Mouse (Mus musculus): ENCODE measurements around the gene Psg16. TPM values are rescaled to one million over a fixed set of nuclear protein-coding genes. Genes with fewer than 3 reads are reported as not detected.
A peak's percentile ranks its signal among the peaks of the same experiment; 100 is the strongest.
"Not testable (repeated sequence)": the region's sequence is repeated elsewhere in the genome, so short reads cannot be mapped to it uniquely, and the experiment has no call there.

Gene Psg16
- total RNA-seq, 2 experiments from 2014 or later = 0.02 to 0.25 TPM

- no peak for ATAC-seq (replicated peaks; ENCODE audit: poor library complexity)
These were observed 18.4 kb upstream of the Psg16 start for GRCm38 (mm10) chr7:17055287-17055946.

- peak; percentile 65 for ATAC-seq (replicated peaks; ENCODE audit: poor library complexity)
These were observed 17.7 kb upstream of the Psg16 start for GRCm38 (mm10) chr7:17056081-17056581.

GRCm38 (mm10) chr7:17056601-17057523 lies 17.0 kb upstream of the Psg16 start:
- ATAC-seq (replicated peaks; ENCODE audit: poor library complexity) = peak; percentile 35

- ATAC-seq (replicated peaks; ENCODE audit: poor library complexity) = peak; percentile 30
These were observed 15.7 kb upstream of the Psg16 start for GRCm38 (mm10) chr7:17058071-17058689.

- ATAC-seq (replicated peaks; ENCODE audit: poor library complexity) = no peak
These were observed 14.9 kb upstream of the Psg16 start for GRCm38 (mm10) chr7:17058816-17059462.

- no peak for ATAC-seq (replicated peaks; ENCODE audit: poor library complexity)
These were observed 14.4 kb upstream of the Psg16 start for GRCm38 (mm10) chr7:17059463-17059844.

- peak; percentile 24; the same call in 1 of the 2 replicates for ATAC-seq (replicated peaks; ENCODE audit: poor library complexity)
These were observed 13.6 kb upstream of the Psg16 start for GRCm38 (mm10) chr7:17060031-17060781.

GRCm38 (mm10) chr7:17060782-17061605 lies 12.8 kb upstream of the Psg16 start:
- ATAC-seq (replicated peaks; ENCODE audit: poor library complexity) = 0 out of 2 replicates have a peak, but pooled peaks have one; percentile 3

- ATAC-seq (replicated peaks; ENCODE audit: poor library complexity) = no peak
These were observed 11.5 kb upstream of the Psg16 start, which contains the start of gene Hif3a for GRCm38 (mm10) chr7:17062389-17062788. Gene Hif3a, minus strand, starts transcription at chr7:17062427.

GRCm38 (mm10) chr7:17062845-17063244 lies 11.0 kb upstream of the Psg16 start:
- peak; percentile 20; the same call in 1 of the 2 replicates for ATAC-seq (replicated peaks; ENCODE audit: poor library complexity)

- peak; percentile 24; the same call in 1 of the 2 replicates for ATAC-seq (replicated peaks; ENCODE audit: poor library complexity)
These were observed 8.2 kb upstream of the Psg16 start for GRCm38 (mm10) chr7:17065620-17066019.

GRCm38 (mm10) chr7:17066412-17066811 lies 7.4 kb upstream of the Psg16 start:
- peak; percentile 91 for ATAC-seq (replicated peaks; ENCODE audit: poor library complexity)

GRCm38 (mm10) chr7:17067000-17067399 lies 6.8 kb upstream of the Psg16 start:
- ATAC-seq (replicated peaks; ENCODE audit: poor library complexity) = no peak

- not testable (repeated sequence) for ATAC-seq (replicated peaks; ENCODE audit: poor library complexity)
These were observed 6.2 kb upstream of the Psg16 start for GRCm38 (mm10) chr7:17067651-17068050.

- no peak for ATAC-seq (replicated peaks; ENCODE audit: poor library complexity)
These were observed 332 bp upstream of the Psg16 start for GRCm38 (mm10) chr7:17073513-17073903.

- ATAC-seq (replicated peaks; ENCODE audit: poor library complexity) = no peak
These were observed 2.7 kb downstream of the Psg16 start for GRCm38 (mm10) chr7:17076542-17076941.

GRCm38 (mm10) chr7:17078076-17078654 lies 4.3 kb downstream of the Psg16 start:
- ATAC-seq (replicated peaks; ENCODE audit: poor library complexity) = no peak

- no peak for ATAC-seq (replicated peaks; ENCODE audit: poor library complexity)
These were observed 8.9 kb downstream of the Psg16 start for GRCm38 (mm10) chr7:17082766-17083165.

GRCm38 (mm10) chr7:17087731-17088130 lies 13.9 kb downstream of the Psg16 start:
- no peak for ATAC-seq (replicated peaks; ENCODE audit: poor library complexity)

All from megakaryocyte progenitor cell, adult 5-6 weeks (primary cell).